Mouse (Mus musculus) neural tube, embryonic 15.5 days (tissue): ENCODE measurements around the gene Cebpzos. TPM values are rescaled to one million over a fixed set of nuclear protein-coding genes. Genes with fewer than 3 reads are reported as not detected.

ENCODE experiments used
- ATAC-seq: fragments of 200-750 bp; cut with Nextera tagmentation; 2 replicates; pipeline ENCODE4 v1.8.0; 2017; ENCODE audit warnings: mild to moderate bottlenecking, moderate TSS enrichment, moderate library complexity; ENCODE audit not compliant: low FRiP score
- H3K27ac ChIP-seq: fragments of 300-500 bp; sonication (generic); replicated peaks from 2 replicates; pipeline ENCODE4 v1.5.1; 2015; ENCODE audit warnings: mild to moderate bottlenecking, inconsistent platforms
- H3K27me3 ChIP-seq: fragments of 300-500 bp; sonication (generic); replicated peaks from 2 replicates; pipeline ENCODE4 v1.6.1; 2015; ENCODE audit warnings: inconsistent platforms
- H3K36me3 ChIP-seq: fragments of 300-500 bp; sonication (generic); 2 replicates; pipeline ENCODE4 v1.6.1; 2015; ENCODE audit warnings: inconsistent platforms
- H3K4me1 ChIP-seq: fragments of 300-500 bp; sonication (generic); 2 replicates; pipeline ENCODE4 v1.6.1; 2015; ENCODE audit warnings: inconsistent platforms
- H3K4me2 ChIP-seq: fragments of 300-500 bp; sonication (generic); 2 replicates; pipeline ENCODE4 v1.6.1; 2015; ENCODE audit warnings: inconsistent platforms, mild to moderate bottlenecking, moderate library complexity
- H3K4me3 ChIP-seq: fragments of 300-500 bp; sonication (generic); replicated peaks from 2 replicates; pipeline ENCODE4 v1.5.1; 2015; ENCODE audit warnings: mild to moderate bottlenecking, inconsistent platforms
- H3K9ac ChIP-seq: fragments of 300-500 bp; sonication (generic); replicated peaks from 2 replicates; pipeline ENCODE4 v1.6.1; 2015; ENCODE audit warnings: mild to moderate bottlenecking, inconsistent platforms
- H3K9me3 ChIP-seq: fragments of 300-500 bp; sonication (generic); replicated peaks from 2 replicates; pipeline ENCODE4 v1.6.1; 2016; ENCODE audit warnings: inconsistent platforms
- WGBS: fragments of 180-500 bp; shearing (Covaris S2); methylation state at CpG from one replicate; pipeline ENCODE4 v1.1.7; 2015; ENCODE audit warnings: mixed read lengths; 5-methylcytosine and 5-hydroxymethylcytosine counted together
- polyA plus RNA-seq: library from polyadenylated mRNA; unstranded; fragments of >200 nt; fragmentation: Nextera tagmentation; extraction: Ambion mirVana; gene quantifications from 2 replicates; pipeline ENCODE4 v1.2.1, GENCODE M21; 2015

Gene Cebpzos
- polyA plus RNA-seq, 1 experiment from 2014 or later, result 125 TPM

DNA sequence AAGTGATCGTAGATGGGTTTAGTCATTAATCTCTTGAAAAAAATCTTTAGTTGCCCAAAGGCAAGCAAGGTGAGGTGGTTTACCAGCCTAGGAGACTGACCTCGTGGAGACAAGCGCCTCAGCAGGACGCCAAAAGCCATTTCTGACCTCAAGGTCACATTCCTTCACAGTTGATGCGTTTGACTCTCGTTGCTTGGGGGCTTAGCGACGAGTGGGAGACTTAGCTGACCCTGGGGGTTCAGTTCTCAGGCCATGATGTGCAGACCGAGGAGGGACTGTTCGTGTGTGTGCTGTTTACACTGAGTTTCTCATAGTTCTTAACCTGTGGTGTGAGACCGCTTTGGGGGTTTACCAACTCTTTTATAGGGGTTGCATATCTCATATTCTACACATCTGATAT is 26.3 kb downstream of the Cebpzos start:
- Histone ChIP-seq H3K27ac (no peak overlapping the region), H3K9ac (no peak overlapping the region), H3K4me1 (peaks cover 6% of the 10 kb centered on the region), H3K27me3 (no peaks in the 10 kb centered on the region), H3K4me3 (no peak overlapping the region), H3K36me3 (peaks cover 52% of the 10 kb centered on the region), H3K9me3 (no peaks in the 10 kb centered on the region), H3K4me2 (no peak overlapping the region)
- WGBS, result 74% methylated on average over 11 of the region's 11 CpGs
- ATAC-seq, result no peak

DNA sequence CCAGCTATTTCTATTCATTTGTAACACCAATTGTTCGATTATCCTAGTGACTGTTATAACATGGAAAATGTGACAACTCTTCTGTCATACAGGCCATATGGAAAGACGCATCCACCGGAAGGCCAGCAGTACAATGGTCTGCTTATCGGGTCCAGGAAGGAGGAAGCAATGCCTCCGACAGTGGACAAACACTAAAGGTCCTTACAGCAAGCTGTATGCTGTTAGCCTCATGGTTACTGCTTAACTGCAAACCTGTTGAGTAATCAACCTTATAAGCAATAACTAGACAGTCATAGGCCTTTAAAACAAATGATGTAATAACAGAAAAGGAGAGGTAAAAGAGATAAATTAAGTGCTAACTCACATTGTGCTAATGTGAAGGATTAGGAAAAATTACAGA is 34.9 kb downstream of the Cebpzos start:
- Histone ChIP-seq H3K4me1 (no peaks in the 10 kb centered on the region), H3K27me3 (no peaks in the 10 kb centered on the region), H3K9ac (no peak overlapping the region), H3K9me3 (no peaks in the 10 kb centered on the region), H3K27ac (no peak overlapping the region), H3K4me3 (no peak overlapping the region), H3K4me2 (no peak overlapping the region), H3K36me3 (peaks cover 52% of the 10 kb centered on the region)
- WGBS, result 94% methylated on average over 5 of the region's 5 CpGs
- no peak for ATAC-seq

DNA sequence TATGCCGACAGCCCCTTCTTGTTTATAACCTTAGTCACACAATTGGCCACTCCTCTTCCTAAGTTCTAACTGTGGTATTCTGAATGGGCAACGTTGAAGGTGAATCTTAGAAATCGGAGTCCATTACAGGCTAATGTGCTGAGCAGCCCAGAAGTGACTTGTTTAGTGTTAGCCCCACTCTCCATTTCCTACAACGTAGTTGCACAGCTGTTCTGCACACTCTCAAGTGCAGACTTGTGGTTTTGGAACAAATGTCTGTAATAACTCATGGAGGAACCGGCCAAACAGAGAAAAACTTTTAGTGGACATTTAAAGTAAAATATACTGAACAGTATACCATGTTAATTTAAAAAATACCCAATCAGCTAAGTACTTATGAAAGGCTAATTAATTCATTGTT is 35.8 kb downstream of the Cebpzos start:
- Histone ChIP-seq H3K4me1 (no peaks in the 10 kb centered on the region), H3K4me3 (no peak overlapping the region), H3K4me2 (no peak overlapping the region), H3K27me3 (no peaks in the 10 kb centered on the region), H3K9me3 (no peaks in the 10 kb centered on the region), H3K36me3 (peaks cover 49% of the 10 kb centered on the region), H3K9ac (no peak overlapping the region), H3K27ac (no peak overlapping the region)
- ATAC-seq, result no peak
- WGBS, result 92% methylated on average over 5 of the region's 5 CpGs

- no peak overlapping the region for H3K4me3 ChIP-seq
- 92% methylated on average over 8 of the region's 8 CpGs for WGBS
- no peaks in the 10 kb centered on the region for H3K9me3 ChIP-seq
- ATAC-seq, result no peak
- peaks cover 47% of the 10 kb centered on the region for H3K36me3 ChIP-seq
- no peaks in the 10 kb centered on the region for H3K27me3 ChIP-seq
- no peak overlapping the region for H3K9ac ChIP-seq
- H3K4me2 ChIP-seq, result no peak overlapping the region
- H3K27ac ChIP-seq, result no peak overlapping the region
- H3K4me1 ChIP-seq, result no peaks in the 10 kb centered on the region
These were observed 36.9 kb downstream of the Cebpzos start for GRCm38 (mm10) chr17:78953240-78953639.

GRCm38 (mm10) chr17:78959473-78959872 is 43.2 kb downstream of the Cebpzos start:
- 80% methylated on average over 6 of the region's 6 CpGs for WGBS
- no peak for ATAC-seq
- Histone ChIP-seq H3K9ac (no peak overlapping the region), H3K4me1 (no peaks in the 10 kb centered on the region), H3K27me3 (no peaks in the 10 kb centered on the region), H3K4me2 (no peak overlapping the region), H3K27ac (no peak overlapping the region), H3K9me3 (no peaks in the 10 kb centered on the region), H3K4me3 (no peak overlapping the region), H3K36me3 (peaks cover 35% of the 10 kb centered on the region)

- Histone ChIP-seq H3K4me3 (no peak overlapping the region), H3K4me1 (no peaks in the 10 kb centered on the region), H3K27ac (no peak overlapping the region), H3K27me3 (no peaks in the 10 kb centered on the region), H3K9me3 (no peaks in the 10 kb centered on the region), H3K9ac (no peak overlapping the region), H3K36me3 (peaks cover 20% of the 10 kb centered on the region), H3K4me2 (no peak overlapping the region)
- no peak for ATAC-seq
- 79% methylated on average over 1 of the region's 1 CpGs for WGBS
These were observed 48.1 kb downstream of the Cebpzos start for GRCm38 (mm10) chr17:78964387-78964786.

DNA sequence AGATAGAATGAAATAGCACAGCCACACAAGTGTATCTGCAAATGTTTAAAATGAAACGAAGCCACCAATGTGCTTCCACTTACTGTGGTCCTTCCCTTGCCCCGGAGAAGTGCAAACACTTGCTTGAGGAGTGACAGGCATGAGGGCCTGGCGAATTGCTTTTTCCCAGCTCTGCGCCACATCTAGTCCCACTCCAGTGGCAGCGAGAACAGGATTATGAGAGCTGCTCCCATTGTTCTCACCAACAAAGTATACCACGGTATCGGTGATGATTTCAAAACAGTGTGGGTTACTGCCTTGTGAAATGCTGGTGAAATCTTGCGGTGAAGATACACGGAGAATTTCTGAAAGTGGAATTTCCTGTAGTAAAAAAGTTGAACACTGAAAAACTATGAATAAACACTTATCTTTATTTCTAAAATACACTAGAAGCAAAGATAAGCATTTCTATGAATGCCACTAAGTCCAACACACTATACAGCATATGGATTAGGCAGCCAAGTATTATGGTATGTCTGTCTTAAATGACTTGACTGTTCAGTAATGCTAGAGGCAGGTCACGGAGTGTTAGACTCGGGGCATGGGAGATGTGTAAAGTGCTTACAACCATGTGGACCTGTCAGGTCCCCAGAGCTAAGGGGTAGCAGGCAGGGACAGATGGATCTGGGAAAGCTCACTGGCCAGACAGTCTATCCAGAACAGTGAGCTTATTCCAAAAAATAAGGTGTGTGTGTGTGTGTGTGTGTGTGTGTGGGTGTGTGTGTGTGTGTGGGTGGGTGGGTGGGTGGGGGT is 50.0 kb downstream of the Cebpzos start:
- Histone ChIP-seq H3K27ac (no peak overlapping the region), H3K4me2 (no peak overlapping the region), H3K9me3 (no peaks in the 10 kb centered on the region), H3K9ac (no peak overlapping the region), H3K4me1 (no peaks in the 10 kb centered on the region), H3K36me3 (peaks cover 15% of the 10 kb centered on the region), H3K4me3 (no peak overlapping the region), H3K27me3 (no peaks in the 10 kb centered on the region)
- ATAC-seq, result no peak
- WGBS, result 94% methylated on average over 11 of the region's 11 CpGs

GRCm38 (mm10) chr17:78968500-78968899 is 52.2 kb downstream of the Cebpzos start:
- 90% methylated on average over 3 of the region's 3 CpGs for WGBS
- no peak overlapping the region for H3K4me3 ChIP-seq
- no peak overlapping the region for H3K4me2 ChIP-seq
- H3K9me3 ChIP-seq, result no peaks in the 10 kb centered on the region
- H3K9ac ChIP-seq, result no peak overlapping the region
- H3K4me1 ChIP-seq, result no peaks in the 10 kb centered on the region
- ATAC-seq, result no peak
- no peaks in the 10 kb centered on the region for H3K27me3 ChIP-seq
- H3K36me3 ChIP-seq, result peaks cover 8% of the 10 kb centered on the region; the same call in 1 of the 2 replicates
- H3K27ac ChIP-seq, result no peak overlapping the region

Other genes starting within 250 kb of the Cebpzos start
- 4.6 and 4.8 TPM in 2 replicates for gene Strn, start 179.3 kb upstream of the Cebpzos start, polyA plus RNA-seq
- 17.5 and 17.7 TPM in 2 replicates for gene Heatr5b, start 81.1 kb upstream of the Cebpzos start, polyA plus RNA-seq
- gene Gpatch11, start 80.9 kb upstream of the Cebpzos start, polyA plus RNA-seq, result 61.3 and 67.3 TPM in 2 replicates
- gene Eif2ak2, start 33.9 kb upstream of the Cebpzos start, polyA plus RNA-seq, result 3.6 and 6.0 TPM in 2 replicates
- gene Sult6b1, start 9.5 kb upstream of the Cebpzos start, polyA plus RNA-seq, result 0.13 TPM in 1 of 2 replicates, not detected in the other
- gene Cebpz, start 20.6 kb downstream of the Cebpzos start, polyA plus RNA-seq, result 38.7 and 46.5 TPM in 2 replicates
- 67.0 and 68.2 TPM in 2 replicates for gene Ndufaf7, start 20.6 kb downstream of the Cebpzos start, polyA plus RNA-seq
- gene Prkd3, start 104.3 kb downstream of the Cebpzos start, polyA plus RNA-seq, result 9.4 and 14.5 TPM in 2 replicates
- 24.3 and 24.5 TPM in 2 replicates for gene Qpct, start 135.4 kb downstream of the Cebpzos start, polyA plus RNA-seq